Mouse (Mus musculus): Measurements from ENCODE around the gene Ckap2l.

Gene Ckap2l

GRCm38 (mm10) chr2:129296671-129297588 is at the start of gene Ckap2l:
TSS of gene Ckap2l (minus strand) at chr2:129297212.
- peak; percentile 89 for DNase-seq

- DNase-seq: no peak
These were observed 41.2 kb upstream of the Ckap2l start for GRCm38 (mm10) chr2:129338138-129338621.

- DNase-seq: no peak
These were observed 36.5 kb upstream of the Ckap2l start for GRCm38 (mm10) chr2:129333471-129333870.

- DNase-seq: no peak
These were observed 33.5 kb upstream of the Ckap2l start for GRCm38 (mm10) chr2:129330540-129330939.

GRCm38 (mm10) chr2:129330024-129330423 is 33.0 kb upstream of the Ckap2l start:
- DNase-seq: no peak

GRCm38 (mm10) chr2:129328238-129328637 is 31.2 kb upstream of the Ckap2l start:
- no peak for DNase-seq

GRCm38 (mm10) chr2:129324216-129324615 is 27.2 kb upstream of the Ckap2l start:
- no peak for DNase-seq

- peak; percentile 14 for DNase-seq
These were observed 25.2 kb upstream of the Ckap2l start for GRCm38 (mm10) chr2:129322117-129322635.

GRCm38 (mm10) chr2:129320033-129320605 is 23.1 kb upstream of the Ckap2l start:
- no peak for DNase-seq

- DNase-seq: no peak
These were observed 18.8 kb upstream of the Ckap2l start for GRCm38 (mm10) chr2:129315831-129316230.

GRCm38 (mm10) chr2:129314880-129315279 is 17.9 kb upstream of the Ckap2l start:
- DNase-seq: no peak

- no peak for DNase-seq
These were observed 16.9 kb upstream of the Ckap2l start for GRCm38 (mm10) chr2:129313934-129314333.

- DNase-seq: no peak
These were observed 12.8 kb upstream of the Ckap2l start, which contains the start of gene Il1a for GRCm38 (mm10) chr2:129309836-129310235. TSS of gene Il1a (minus strand) at chr2:129309972.

GRCm38 (mm10) chr2:129306020-129306419 is 9.0 kb upstream of the Ckap2l start:
- DNase-seq: no peak

- no peak for DNase-seq
These were observed 574 bp upstream of the Ckap2l start for GRCm38 (mm10) chr2:129297589-129297982.

- no peak for DNase-seq
These were observed 926 bp downstream of the Ckap2l start for GRCm38 (mm10) chr2:129296086-129296485.

GRCm38 (mm10) chr2:129295075-129295474 is 1.9 kb downstream of the Ckap2l start:
- no peak for DNase-seq

- no peak for DNase-seq
These were observed 23.2 kb downstream of the Ckap2l start for GRCm38 (mm10) chr2:129273823-129274222.

GRCm38 (mm10) chr2:129270621-129271020 is 26.4 kb downstream of the Ckap2l start:
- DNase-seq: no peak

GRCm38 (mm10) chr2:129269986-129270385 is 27.0 kb downstream of the Ckap2l start:
- DNase-seq: no peak

- no peak for DNase-seq
These were observed 27.8 kb downstream of the Ckap2l start for GRCm38 (mm10) chr2:129269161-129269643.

- no peak for DNase-seq
These were observed 29.3 kb downstream of the Ckap2l start for GRCm38 (mm10) chr2:129267738-129268137.

- DNase-seq: no peak
These were observed 31.7 kb downstream of the Ckap2l start for GRCm38 (mm10) chr2:129265316-129265715.

GRCm38 (mm10) chr2:129263073-129263472 is 33.9 kb downstream of the Ckap2l start:
- DNase-seq: no peak

Measured in right cerebral cortex, postnatal 4 days (tissue).